Mouse (Mus musculus) Muller cell, postnatal 12 days (primary cell): ENCODE data around the gene Pdlim5.
"Not testable (repeated sequence)": the region's sequence is repeated elsewhere in the genome, so short reads cannot be mapped to it uniquely, and the experiment has no call there.

Experiments used
- DNase-seq: peaks from one replicate; pipeline ENCODE4 v3.0.0-alpha.2; 2015; ENCODE audit errors: inconsistent ontology term

The Pdlim5 gene

GRCm38 (mm10) chr3:142395520-142396193 lies at the start of gene Pdlim5:
Gene Pdlim5 (minus strand): TSS chr3:142395696.
- DNase-seq: peak; percentile 99

DNA sequence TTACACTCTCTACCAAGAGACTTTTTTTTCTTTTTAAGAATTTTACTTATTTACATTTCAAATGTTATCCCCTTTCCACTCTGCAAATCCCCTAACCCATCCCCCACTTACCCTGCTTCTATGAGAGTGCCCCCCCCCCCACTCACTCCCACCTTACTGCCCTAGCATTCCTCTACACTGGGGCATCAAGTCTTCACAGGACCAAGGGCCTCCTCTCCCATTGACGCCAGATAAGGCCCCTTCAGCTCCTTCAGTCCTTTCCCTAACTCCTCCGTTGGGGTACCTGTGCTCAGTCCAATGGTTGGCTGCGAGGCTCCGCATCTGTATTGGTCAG lies 48.2 kb upstream of the Pdlim5 start:
- DNase-seq: no peak

DNA sequence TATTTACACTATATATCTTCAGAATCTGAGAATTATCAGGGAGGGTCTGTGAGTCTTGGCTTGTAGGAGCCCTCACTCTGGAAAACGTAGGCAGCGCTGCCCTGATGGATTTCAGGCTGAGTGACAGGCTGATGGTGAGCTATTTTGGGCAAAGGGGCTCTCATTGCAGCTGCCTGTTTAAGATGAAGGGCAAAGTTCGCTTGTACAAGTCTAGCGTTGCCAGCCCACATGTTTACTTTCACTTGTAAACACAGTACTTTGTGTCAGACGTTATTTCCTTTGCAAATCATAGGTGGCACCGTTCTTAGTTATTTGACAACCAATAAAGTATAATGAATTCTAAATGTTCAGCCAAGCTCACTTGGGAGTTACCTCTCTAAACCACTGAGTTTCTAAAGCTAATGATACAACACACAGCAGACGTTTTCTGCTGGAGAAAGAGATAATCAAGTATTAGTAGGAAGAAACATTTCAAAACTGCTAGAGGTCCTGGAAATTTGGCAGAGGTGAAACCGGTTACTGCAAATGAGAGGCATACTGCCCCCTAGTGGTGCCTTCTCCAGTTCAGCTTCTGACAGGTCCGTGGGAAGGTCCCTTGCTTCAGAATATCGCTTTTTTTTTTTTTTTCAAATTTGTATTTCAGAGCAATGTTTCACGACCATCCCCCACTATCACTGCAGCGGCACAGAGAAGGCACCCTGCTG lies 47.7 kb upstream of the Pdlim5 start:
- peak; percentile 79 for DNase-seq

DNA sequence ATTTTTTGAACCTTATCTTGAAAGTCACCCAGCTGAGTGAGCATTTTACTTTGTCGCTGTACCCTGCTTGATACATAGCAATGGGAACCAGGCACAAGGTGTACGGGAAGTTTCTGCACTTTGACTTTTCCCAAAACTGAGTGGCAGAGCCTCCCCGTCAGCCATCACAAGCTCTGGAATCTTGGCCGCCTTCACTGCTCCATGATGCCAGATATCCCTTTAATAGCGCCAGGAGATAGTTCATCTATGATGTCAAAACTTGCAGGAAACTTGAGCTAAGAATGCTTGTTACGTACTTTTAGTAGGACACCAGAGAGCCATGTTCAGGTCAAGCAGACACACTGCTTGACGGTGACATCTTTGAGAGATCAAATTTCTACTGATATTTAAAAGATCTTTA lies 46.7 kb upstream of the Pdlim5 start:
- no peak for DNase-seq

GRCm38 (mm10) chr3:142441142-142441541 lies 45.6 kb upstream of the Pdlim5 start:
- no peak for DNase-seq

DNA sequence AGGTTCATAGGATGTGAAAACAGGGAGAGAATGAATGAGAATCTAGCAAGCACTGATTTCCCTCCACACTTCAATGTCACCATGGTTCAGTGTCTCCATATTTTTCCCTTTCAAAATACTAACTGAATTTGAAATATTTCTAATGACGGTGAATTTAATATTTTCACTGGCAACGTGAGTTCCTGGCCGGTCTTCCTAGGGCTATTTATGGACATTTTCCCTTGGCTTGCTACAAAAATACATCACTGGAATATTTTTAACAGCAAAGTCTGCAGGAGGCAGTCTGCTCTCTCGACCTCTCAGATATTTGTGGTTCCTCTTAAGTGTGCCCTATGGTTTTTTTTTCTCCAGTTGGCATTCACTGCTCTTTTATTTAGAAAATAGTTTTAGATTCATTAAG lies 44.7 kb upstream of the Pdlim5 start:
- peak; percentile 80 for DNase-seq

DNA sequence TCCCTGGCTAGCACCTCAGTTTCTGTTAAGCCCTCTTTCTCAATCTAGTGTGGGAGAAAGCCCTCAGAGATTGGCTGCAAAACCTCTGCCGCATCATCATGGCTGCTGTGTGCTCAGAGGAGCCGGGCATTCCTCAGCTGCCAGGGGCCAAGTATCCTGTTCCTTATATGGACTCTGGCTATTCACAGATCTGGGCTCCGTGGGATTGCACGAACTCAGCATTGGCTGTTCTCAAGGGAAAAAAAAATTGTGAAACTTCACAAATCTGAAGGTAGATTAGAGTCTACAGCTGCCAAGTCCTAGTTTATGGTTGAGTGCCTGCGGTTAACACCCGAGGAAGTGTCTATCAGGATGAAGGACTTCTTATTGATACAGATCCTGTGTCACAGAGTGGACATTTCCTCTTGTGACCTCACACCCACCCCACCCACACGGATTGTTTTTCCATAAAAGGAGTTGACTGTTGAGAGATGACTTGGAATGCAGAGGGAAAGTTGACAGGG lies 44.1 kb upstream of the Pdlim5 start:
- peak; percentile 95 for DNase-seq

DNA sequence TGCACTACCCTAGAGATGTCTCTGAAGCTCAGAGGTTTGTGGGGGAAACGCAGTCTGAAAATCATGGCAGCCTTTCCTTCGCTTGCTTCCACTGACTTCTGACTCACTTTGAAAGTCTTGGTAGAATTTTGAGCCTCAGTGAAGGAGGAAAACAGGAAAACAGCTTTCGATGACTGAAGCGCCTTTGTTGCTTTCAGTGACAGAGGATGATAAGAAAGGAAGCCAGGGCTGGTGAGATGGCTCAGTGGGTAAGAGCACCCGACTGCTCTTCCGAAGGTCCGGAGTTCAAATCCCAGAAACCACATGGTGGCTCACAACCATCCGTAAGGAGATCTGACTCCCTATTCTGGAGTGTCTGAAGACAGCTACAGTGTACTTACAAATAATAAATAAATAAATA lies 43.1 kb upstream of the Pdlim5 start:
- DNase-seq: not testable (repeated sequence)

GRCm38 (mm10) chr3:142436824-142437223 lies 41.3 kb upstream of the Pdlim5 start:
- no peak for DNase-seq

GRCm38 (mm10) chr3:142436212-142436611 lies 40.7 kb upstream of the Pdlim5 start:
- no peak for DNase-seq

DNA sequence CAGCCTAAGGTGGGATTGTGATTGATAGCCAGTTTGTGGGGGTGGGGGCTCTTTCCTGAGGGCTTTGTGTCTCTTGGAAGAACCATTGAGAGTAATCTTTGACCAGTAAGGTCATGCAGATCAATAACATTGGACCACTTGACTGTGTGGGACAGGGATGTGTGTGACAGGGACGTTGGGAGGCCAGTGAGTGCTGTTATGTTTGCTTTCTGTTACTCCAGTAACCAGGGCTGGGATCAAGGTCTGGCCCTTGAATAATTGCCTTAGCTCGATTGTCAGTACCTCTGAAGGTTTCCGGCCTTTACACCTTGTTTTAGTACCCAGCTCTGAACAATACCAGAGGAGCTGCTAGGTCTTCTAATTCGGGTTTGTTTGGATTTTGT lies 39.3 kb upstream of the Pdlim5 start:
- DNase-seq: no peak

- peak; percentile 87 for DNase-seq
Measured at GRCm38 (mm10) chr3:142434127-142434785, 38.8 kb upstream of the Pdlim5 start.

- DNase-seq: no peak
Measured at GRCm38 (mm10) chr3:142431481-142431880, 36.0 kb upstream of the Pdlim5 start.

GRCm38 (mm10) chr3:142430048-142430447 lies 34.6 kb upstream of the Pdlim5 start:
- DNase-seq: no peak

GRCm38 (mm10) chr3:142426806-142427205 lies 31.3 kb upstream of the Pdlim5 start:
- no peak for DNase-seq

DNA sequence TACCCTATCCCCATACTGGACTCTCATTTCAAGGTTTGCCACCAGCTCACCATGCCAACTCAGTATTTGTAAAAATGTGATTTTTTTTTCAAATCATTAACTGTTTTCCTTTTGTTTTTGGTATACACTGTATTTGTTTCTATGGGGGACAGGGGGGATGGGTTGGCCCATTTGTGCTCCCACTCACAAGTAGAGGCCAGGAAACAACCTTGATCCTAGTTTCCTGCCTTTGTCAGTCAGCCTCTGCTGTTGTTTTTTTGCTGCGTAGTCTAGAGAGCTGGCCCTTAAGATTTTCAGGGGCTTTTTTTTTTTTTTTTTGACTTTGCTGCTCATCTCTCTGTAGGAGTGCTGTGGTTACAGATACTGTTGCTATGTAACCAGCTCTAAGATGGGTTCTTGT lies 28.6 kb upstream of the Pdlim5 start:
- DNase-seq: no peak

DNA sequence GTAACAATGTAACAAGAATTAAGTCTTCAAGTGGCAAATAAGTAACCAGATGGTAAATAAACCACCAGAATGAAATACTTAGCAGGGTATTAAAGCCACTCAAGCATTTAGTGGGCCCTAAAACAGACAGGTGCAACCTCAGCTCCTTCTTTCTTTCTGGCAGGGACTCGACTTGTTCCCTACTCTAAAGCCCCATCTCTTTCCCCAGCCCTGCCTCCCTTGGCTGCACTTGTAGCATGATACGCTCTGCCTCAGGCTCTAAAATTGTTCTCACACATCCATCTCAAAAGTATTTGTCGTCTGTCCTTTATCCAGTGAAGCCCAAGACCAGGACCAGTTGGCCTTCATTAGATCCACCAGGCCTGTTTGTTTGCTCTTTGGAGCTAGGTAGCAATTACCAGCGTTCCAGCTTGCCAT lies 28.0 kb upstream of the Pdlim5 start:
- DNase-seq: peak; percentile 50

GRCm38 (mm10) chr3:142422229-142422628 lies 26.7 kb upstream of the Pdlim5 start:
- DNase-seq: peak; percentile 46

DNA sequence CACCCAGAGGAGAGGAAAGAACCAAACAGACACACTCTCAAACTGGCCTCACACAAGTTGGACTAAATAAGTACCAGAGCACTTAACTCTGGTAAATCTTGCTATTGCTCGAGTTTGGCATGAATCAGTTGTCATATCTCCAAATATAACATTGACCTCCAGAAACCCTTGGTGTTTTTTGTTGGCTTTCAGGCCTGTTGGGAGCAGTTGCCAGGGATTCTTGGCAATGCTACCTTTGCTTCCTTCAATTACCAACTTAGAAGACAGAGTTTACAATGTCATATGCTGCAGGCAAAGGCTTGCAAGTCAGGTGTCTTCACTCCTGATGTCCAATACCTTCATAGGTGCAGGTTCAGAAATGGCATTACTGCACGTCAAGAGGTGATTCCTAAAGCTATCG lies 26.0 kb upstream of the Pdlim5 start:
- no peak for DNase-seq

GRCm38 (mm10) chr3:142417996-142418395 lies 22.5 kb upstream of the Pdlim5 start:
- DNase-seq: no peak

DNA sequence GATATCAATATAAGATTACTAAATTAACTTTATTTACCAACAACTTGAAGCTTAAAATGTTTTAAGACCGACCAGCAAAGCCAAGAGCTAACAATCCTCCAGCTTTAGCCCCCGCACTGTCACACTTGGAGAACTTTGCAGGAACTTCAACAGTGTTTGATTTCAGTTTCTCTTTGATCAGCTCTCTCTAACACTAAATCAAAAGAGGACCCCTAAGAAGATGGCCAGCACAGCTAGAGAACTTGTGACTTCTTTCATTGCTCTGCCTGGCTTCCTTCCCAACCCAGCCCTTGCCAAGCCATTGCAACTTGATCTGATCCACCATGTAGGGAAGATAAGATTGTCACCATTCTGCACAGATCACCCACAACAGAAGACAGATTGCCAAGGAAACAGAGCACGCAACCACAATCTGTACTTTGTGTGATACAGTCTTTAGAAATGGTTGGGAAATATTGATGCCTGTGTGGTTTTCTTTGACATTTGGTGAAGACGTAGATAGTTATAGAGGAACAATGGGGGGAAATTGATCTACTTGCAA lies 17.9 kb upstream of the Pdlim5 start:
- no peak for DNase-seq

- no peak for DNase-seq
Measured at GRCm38 (mm10) chr3:142410930-142411329, 15.4 kb upstream of the Pdlim5 start.
